Mouse (Mus musculus) heart, adult 10 weeks (tissue): ENCODE results near the gene Tarsl2. TPM values are rescaled to one million over a fixed set of nuclear protein-coding genes. Genes with fewer than 3 reads are reported as not detected.

Experiments
- polyA plus RNA-seq: library from polyadenylated mRNA; stranded (reverse); fragments of 350-450 nt; fragmentation: Illumina TruSeq; extraction: RNeasy Lipid Tissue Mini Kit (QIAGEN cat#74804); gene quantifications from one replicate; pipeline ENCODE4 v1.2.3, GENCODE M21; 2014; ENCODE audit warnings: low read depth, low replicate concordance

Tarsl2 gene
- polyA plus RNA-seq = 31.5 TPM

GRCm38 (mm10) chr7:65644643-65645351 lies at the start of gene Tarsl2:
Tarsl2 (plus strand) TSS chr7:65644898.

GRCm38 (mm10) chr7:65690869-65691268 lies 46.2 kb downstream of the Tarsl2 start, which contains the start of gene Tm2d3:
Tm2d3 (plus strand) TSS chr7:65691169.

Other genes with a start within 250 kb of the Tarsl2 start
- gene Tjp1, start 117.1 kb upstream of the Tarsl2 start, polyA plus RNA-seq = 44.6 TPM
- gene Tm2d3, start 46.3 kb downstream of the Tarsl2 start, polyA plus RNA-seq = 27.5 TPM
- gene Pcsk6, start 216.8 kb downstream of the Tarsl2 start, polyA plus RNA-seq = 36.4 TPM